Mouse (Mus musculus): ENCODE results near the gene Trappc1.
A peak's percentile ranks its signal among the peaks of the same experiment; 100 is the strongest.

The Trappc1 gene

GRCm38 (mm10) chr11:69322693-69323471, 898 bp upstream of the Trappc1 start:
- DNase-seq (ENCODE audit: low read depth, low spot score) = peak; percentile 23
- H3K36me3 ChIP-seq (ENCODE audit: control insufficient read depth, insufficient read depth, low read length, poor library complexity, severe bottlenecking) = no peaks in the 10 kb centered on the region

GRCm38 (mm10) chr11:69324749-69325148, 969 bp downstream of the Trappc1 start:
- Histone ChIP-seq H3K27me3 (ENCODE audit: control insufficient read depth, insufficient read depth, low read length, poor library complexity, severe bottlenecking) (no peaks in the 10 kb centered on the region), H3K36me3 (ENCODE audit: control insufficient read depth, insufficient read depth, low read length, poor library complexity, severe bottlenecking) (no peaks in the 10 kb centered on the region)
- no peak for DNase-seq (ENCODE audit: low read depth, low spot score)

More at GRCm38 (mm10) chr11:69322693-69323471, 898 bp upstream of the Trappc1 start:
- no peaks in the 10 kb centered on the region; the same call in 1 of the 2 replicates for H3K27me3 ChIP-seq (ENCODE audit: control insufficient read depth, insufficient read depth, low read length, poor library complexity, severe bottlenecking)

GRCm38 (mm10) chr11:69325628-69326407, 2.0 kb downstream of the Trappc1 start, which contains the start of gene Kcnab3:
Gene Kcnab3, plus strand, starts transcription at chr11:69326258.
- DNase-seq (ENCODE audit: low read depth, low spot score) = peak; percentile 93
- H3K27me3 ChIP-seq (ENCODE audit: control insufficient read depth, insufficient read depth, low read length, poor library complexity, severe bottlenecking) = no peaks in the 10 kb centered on the region
- no peaks in the 10 kb centered on the region for H3K36me3 ChIP-seq (ENCODE audit: control insufficient read depth, insufficient read depth, low read length, poor library complexity, severe bottlenecking)

- no peaks in the 10 kb centered on the region for H3K27me3 ChIP-seq (ENCODE audit: control insufficient read depth, insufficient read depth, low read length, poor library complexity, severe bottlenecking)
- H3K36me3 ChIP-seq (ENCODE audit: control insufficient read depth, insufficient read depth, low read length, poor library complexity, severe bottlenecking) = no peaks in the 10 kb centered on the region
- no peak for DNase-seq (ENCODE audit: low read depth, low spot score)
Measured at GRCm38 (mm10) chr11:69326408-69327156, 2.8 kb downstream of the Trappc1 start.

- no peaks in the 10 kb centered on the region for H3K36me3 ChIP-seq (ENCODE audit: control insufficient read depth, insufficient read depth, low read length, poor library complexity, severe bottlenecking)
- no peak for DNase-seq (ENCODE audit: low read depth, low spot score)
- H3K27me3 ChIP-seq (ENCODE audit: control insufficient read depth, insufficient read depth, low read length, poor library complexity, severe bottlenecking) = no peaks in the 10 kb centered on the region
Measured at GRCm38 (mm10) chr11:69327157-69327442, 3.3 kb downstream of the Trappc1 start.

- Histone ChIP-seq H3K36me3 (ENCODE audit: control insufficient read depth, insufficient read depth, low read length, poor library complexity, severe bottlenecking) (no peaks in the 10 kb centered on the region), H3K27me3 (ENCODE audit: control insufficient read depth, insufficient read depth, low read length, poor library complexity, severe bottlenecking) (no peaks in the 10 kb centered on the region)
- no peak for DNase-seq (ENCODE audit: low read depth, low spot score)
Measured at GRCm38 (mm10) chr11:69327648-69328047, 3.9 kb downstream of the Trappc1 start.

- Histone ChIP-seq H3K36me3 (ENCODE audit: control insufficient read depth, insufficient read depth, low read length, poor library complexity, severe bottlenecking) (no peaks in the 10 kb centered on the region), H3K27me3 (ENCODE audit: control insufficient read depth, insufficient read depth, low read length, poor library complexity, severe bottlenecking) (no peaks in the 10 kb centered on the region)
- no peak for DNase-seq (ENCODE audit: low read depth, low spot score)
Measured at GRCm38 (mm10) chr11:69328517-69328916, 4.7 kb downstream of the Trappc1 start.

- no peaks in the 10 kb centered on the region for H3K36me3 ChIP-seq (ENCODE audit: control insufficient read depth, insufficient read depth, low read length, poor library complexity, severe bottlenecking)
- no peaks in the 10 kb centered on the region for H3K27me3 ChIP-seq (ENCODE audit: control insufficient read depth, insufficient read depth, low read length, poor library complexity, severe bottlenecking)
- no peak for DNase-seq (ENCODE audit: low read depth, low spot score)
Measured at GRCm38 (mm10) chr11:69331152-69331551, 7.4 kb downstream of the Trappc1 start.

- Histone ChIP-seq H3K27me3 (ENCODE audit: control insufficient read depth, insufficient read depth, low read length, poor library complexity, severe bottlenecking) (no peaks in the 10 kb centered on the region), H3K36me3 (ENCODE audit: control insufficient read depth, insufficient read depth, low read length, poor library complexity, severe bottlenecking) (no peaks in the 10 kb centered on the region)
- peak; percentile 64 for DNase-seq (ENCODE audit: low read depth, low spot score)
Measured at GRCm38 (mm10) chr11:69331929-69332405, 8.2 kb downstream of the Trappc1 start.

- no peak for DNase-seq (ENCODE audit: low read depth, low spot score)
- Histone ChIP-seq H3K36me3 (ENCODE audit: control insufficient read depth, insufficient read depth, low read length, poor library complexity, severe bottlenecking) (no peaks in the 10 kb centered on the region), H3K27me3 (ENCODE audit: control insufficient read depth, insufficient read depth, low read length, poor library complexity, severe bottlenecking) (no peaks in the 10 kb centered on the region)
Measured at GRCm38 (mm10) chr11:69332713-69333253, 9.0 kb downstream of the Trappc1 start.

- Histone ChIP-seq H3K36me3 (ENCODE audit: control insufficient read depth, insufficient read depth, low read length, poor library complexity, severe bottlenecking) (no peaks in the 10 kb centered on the region), H3K27me3 (ENCODE audit: control insufficient read depth, insufficient read depth, low read length, poor library complexity, severe bottlenecking) (no peaks in the 10 kb centered on the region)
- DNase-seq (ENCODE audit: low read depth, low spot score) = peak; percentile 48
Measured at GRCm38 (mm10) chr11:69333922-69334321, 10.1 kb downstream of the Trappc1 start.

- no peaks in the 10 kb centered on the region for H3K36me3 ChIP-seq (ENCODE audit: control insufficient read depth, insufficient read depth, low read length, poor library complexity, severe bottlenecking)
- no peaks in the 10 kb centered on the region for H3K27me3 ChIP-seq (ENCODE audit: control insufficient read depth, insufficient read depth, low read length, poor library complexity, severe bottlenecking)
- no peak for DNase-seq (ENCODE audit: low read depth, low spot score)
Measured at GRCm38 (mm10) chr11:69334796-69335195, 11.0 kb downstream of the Trappc1 start.

- no peaks in the 10 kb centered on the region for H3K27me3 ChIP-seq (ENCODE audit: control insufficient read depth, insufficient read depth, low read length, poor library complexity, severe bottlenecking)
- DNase-seq (ENCODE audit: low read depth, low spot score) = peak; percentile 79
- no peaks in the 10 kb centered on the region for H3K36me3 ChIP-seq (ENCODE audit: control insufficient read depth, insufficient read depth, low read length, poor library complexity, severe bottlenecking)
Measured at GRCm38 (mm10) chr11:69340161-69341131, 16.7 kb downstream of the Trappc1 start, which contains the start of gene Rnf227. Gene Rnf227, plus strand, starts transcription at chr11:69340461.

Data from splenic B cell, adult 2 months (primary cell).